Mouse (Mus musculus) embryonic facial prominence, embryonic 12.5 days (tissue): ENCODE results near the gene Psmb9. TPM values are rescaled to one million over a fixed set of nuclear protein-coding genes. Genes with fewer than 3 reads are reported as not detected.

Experiments used
- ATAC-seq: fragments of 200-750 bp; cut with Nextera tagmentation; 2 replicates; pipeline ENCODE4 v1.8.0; 2017; ENCODE audit not compliant: insufficient number of reproducible peaks, insufficient read depth, low FRiP score, low TSS enrichment
- H3K27ac ChIP-seq: fragments of 300-500 bp; sonication (generic); 2 replicates; pipeline ENCODE4 v1.5.1; 2016; ENCODE audit warnings: mild to moderate bottlenecking
- H3K27me3 ChIP-seq: fragments of 300-500 bp; sonication (generic); 2 replicates; pipeline ENCODE4 v1.6.1; 2016; ENCODE audit warnings: mild to moderate bottlenecking, moderate library complexity
- H3K36me3 ChIP-seq: fragments of 300-500 bp; sonication (generic); 2 replicates; pipeline ENCODE4 v1.6.1; 2016; ENCODE audit warnings: mild to moderate bottlenecking
- H3K4me1 ChIP-seq: fragments of 300-500 bp; sonication (generic); 2 replicates; pipeline ENCODE4 v1.6.1; 2016
- H3K4me2 ChIP-seq: fragments of 300-500 bp; sonication (generic); replicated peaks from 2 replicates; pipeline ENCODE4 v1.6.1; 2016; ENCODE audit warnings: mild to moderate bottlenecking, moderate library complexity
- H3K4me3 ChIP-seq: fragments of 300-500 bp; sonication (generic); 2 replicates; pipeline ENCODE4 v1.5.1; 2016; ENCODE audit warnings: mild to moderate bottlenecking
- H3K9ac ChIP-seq: fragments of 300-500 bp; sonication (generic); 2 replicates; pipeline ENCODE4 v1.6.1; 2016; ENCODE audit warnings: mild to moderate bottlenecking, moderate library complexity
- H3K9me3 ChIP-seq: fragments of 300-500 bp; sonication (generic); 2 replicates; pipeline ENCODE4 v1.6.1; 2016; ENCODE audit warnings: mild to moderate bottlenecking, moderate library complexity
- WGBS: fragments of 180-500 bp; shearing (Covaris S2); methylation state at CpG from one replicate; pipeline ENCODE4 v1.1.7; 2016; 5-methylcytosine and 5-hydroxymethylcytosine counted together
- polyA plus RNA-seq: library from polyadenylated mRNA; unstranded; fragments of >200 nt; fragmentation: Nextera tagmentation; extraction: Ambion mirVana; gene quantifications from 2 replicates; pipeline ENCODE4 v1.2.1, GENCODE M21; 2016

The Psmb9 gene
- polyA plus RNA-seq, 1 experiment from 2014 or later = 2.0 TPM

DNA sequence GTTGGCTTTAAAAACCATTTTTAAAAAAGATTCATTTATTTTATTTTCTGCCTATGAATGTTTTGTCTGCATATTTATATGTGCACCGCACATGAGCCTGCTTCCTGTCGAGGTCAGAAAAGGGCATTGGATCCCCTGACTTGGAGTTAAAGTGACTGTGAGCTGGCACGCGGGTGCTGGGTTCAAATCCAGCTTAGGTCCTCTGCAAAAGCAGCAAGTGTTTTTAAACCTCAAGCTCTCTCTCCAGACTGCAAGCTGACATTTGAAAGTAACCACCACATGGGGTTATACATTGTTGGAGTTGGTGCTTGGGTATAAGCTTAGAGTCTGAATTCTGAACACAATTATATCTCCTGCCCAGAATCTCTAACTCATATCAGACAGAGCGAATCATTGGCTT, 30.4 kb upstream of the Psmb9 start:
- ATAC-seq = no peak
- Histone ChIP-seq H3K9ac (no peak overlapping the region), H3K36me3 (no peaks in the 10 kb centered on the region), H3K9me3 (peaks cover 4% of the 10 kb centered on the region; the same call in 1 of the 2 replicates), H3K4me2 (no peak overlapping the region), H3K4me3 (no peak overlapping the region), H3K4me1 (no peaks in the 10 kb centered on the region), H3K27ac (no peak overlapping the region), H3K27me3 (peaks cover 24% of the 10 kb centered on the region)
- WGBS = 83% methylated on average over 5 of the region's 5 CpGs

DNA sequence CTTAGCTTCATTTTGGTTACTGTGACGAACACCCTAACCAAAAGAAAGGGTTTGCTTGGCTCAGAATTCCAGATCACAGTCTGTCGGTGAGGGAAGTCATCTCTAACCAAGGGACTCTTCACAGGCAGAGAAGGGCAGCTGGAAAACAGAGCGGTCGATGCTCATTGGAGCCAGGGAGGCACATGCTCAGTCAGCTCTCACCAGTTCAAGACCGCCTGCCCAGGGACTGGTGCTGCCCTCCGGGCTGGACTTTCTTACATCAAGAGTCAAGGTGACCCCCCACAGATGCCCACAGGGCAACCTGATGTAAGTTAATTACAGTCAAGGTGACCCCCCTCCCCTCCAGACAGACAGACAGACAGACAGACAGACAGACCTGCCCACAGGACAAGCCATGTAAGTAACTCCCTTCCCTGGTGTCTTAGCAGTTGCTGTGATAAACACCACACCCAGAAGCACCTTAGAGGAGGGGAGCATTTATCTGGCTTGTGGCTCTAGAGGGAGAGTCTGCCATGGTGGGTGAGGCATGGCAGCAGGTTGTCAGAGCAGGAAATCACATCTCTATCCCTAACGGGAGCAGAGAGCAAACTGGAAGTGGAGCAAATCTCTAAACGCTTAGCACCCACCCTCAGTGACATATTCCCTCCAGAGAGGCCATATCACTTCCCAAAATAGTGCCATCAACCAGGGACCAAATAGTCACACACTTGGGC, 29.8 kb upstream of the Psmb9 start:
- Histone ChIP-seq H3K4me1 (no peaks in the 10 kb centered on the region), H3K27ac (no peak overlapping the region), H3K9ac (no peak overlapping the region), H3K9me3 (peaks cover 4% of the 10 kb centered on the region; the same call in 1 of the 2 replicates), H3K4me2 (no peak overlapping the region), H3K4me3 (no peak overlapping the region), H3K36me3 (no peaks in the 10 kb centered on the region), H3K27me3 (peaks cover 30% of the 10 kb centered on the region)
- no peak for ATAC-seq
- 86% methylated on average over 8 of the region's 8 CpGs for WGBS

DNA sequence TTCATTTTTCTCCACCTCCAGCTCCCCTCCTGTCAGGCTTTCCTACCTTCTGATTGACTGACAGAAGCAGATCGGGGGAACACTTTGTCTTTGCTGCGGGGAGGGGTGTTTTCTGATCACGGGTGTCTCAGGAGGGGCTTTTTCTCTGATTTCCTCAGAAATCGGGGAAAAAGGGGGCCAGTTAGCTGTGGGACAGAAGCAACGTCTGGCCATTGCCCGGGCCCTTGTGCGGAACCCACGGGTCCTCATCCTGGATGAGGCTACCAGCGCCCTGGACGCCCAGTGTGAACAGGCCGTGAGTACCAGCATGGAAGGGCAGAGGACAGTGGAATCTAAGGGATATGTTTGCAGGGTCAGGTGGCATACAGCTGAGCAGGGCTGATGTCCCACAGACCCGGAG, 27.6 kb upstream of the Psmb9 start:
- H3K27ac ChIP-seq = no peak overlapping the region
- no peaks in the 10 kb centered on the region for H3K4me1 ChIP-seq
- H3K36me3 ChIP-seq = no peaks in the 10 kb centered on the region
- WGBS = 80% methylated on average over 12 of the region's 12 CpGs
- H3K27me3 ChIP-seq = peaks cover 52% of the 10 kb centered on the region
- peaks cover 4% of the 10 kb centered on the region; the same call in 1 of the 2 replicates for H3K9me3 ChIP-seq
- no peak overlapping the region for H3K9ac ChIP-seq
- no peak overlapping the region for H3K4me3 ChIP-seq
- no peak overlapping the region for H3K4me2 ChIP-seq
- ATAC-seq = no peak

DNA sequence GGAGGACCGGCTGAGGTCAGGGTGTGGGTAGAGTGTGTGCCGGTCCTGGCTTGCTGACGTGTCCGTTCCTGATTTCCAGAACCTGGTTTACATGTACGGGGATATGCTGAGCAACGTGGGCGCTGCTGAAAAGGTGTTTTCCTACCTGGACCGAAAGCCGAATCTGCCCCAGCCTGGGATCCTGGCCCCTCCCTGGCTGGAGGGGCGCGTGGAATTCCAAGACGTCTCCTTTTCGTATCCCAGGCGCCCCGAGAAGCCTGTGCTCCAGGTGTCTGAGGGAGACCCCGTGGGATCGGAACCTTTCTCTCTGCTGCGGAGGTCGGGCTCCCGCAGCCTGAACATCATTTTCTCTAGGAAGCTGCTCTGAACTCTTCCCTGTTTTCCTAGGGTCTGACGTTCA, 26.4 kb upstream of the Psmb9 start:
- peaks cover 4% of the 10 kb centered on the region; the same call in 1 of the 2 replicates for H3K9me3 ChIP-seq
- no peaks in the 10 kb centered on the region for H3K36me3 ChIP-seq
- no peak overlapping the region for H3K27ac ChIP-seq
- H3K4me2 ChIP-seq = no peak overlapping the region
- peaks cover 55% of the 10 kb centered on the region for H3K27me3 ChIP-seq
- H3K9ac ChIP-seq = no peak overlapping the region
- H3K4me1 ChIP-seq = no peaks in the 10 kb centered on the region
- no peak for ATAC-seq
- WGBS = 42% methylated on average over 21 of the region's 21 CpGs
- no peak overlapping the region for H3K4me3 ChIP-seq

DNA sequence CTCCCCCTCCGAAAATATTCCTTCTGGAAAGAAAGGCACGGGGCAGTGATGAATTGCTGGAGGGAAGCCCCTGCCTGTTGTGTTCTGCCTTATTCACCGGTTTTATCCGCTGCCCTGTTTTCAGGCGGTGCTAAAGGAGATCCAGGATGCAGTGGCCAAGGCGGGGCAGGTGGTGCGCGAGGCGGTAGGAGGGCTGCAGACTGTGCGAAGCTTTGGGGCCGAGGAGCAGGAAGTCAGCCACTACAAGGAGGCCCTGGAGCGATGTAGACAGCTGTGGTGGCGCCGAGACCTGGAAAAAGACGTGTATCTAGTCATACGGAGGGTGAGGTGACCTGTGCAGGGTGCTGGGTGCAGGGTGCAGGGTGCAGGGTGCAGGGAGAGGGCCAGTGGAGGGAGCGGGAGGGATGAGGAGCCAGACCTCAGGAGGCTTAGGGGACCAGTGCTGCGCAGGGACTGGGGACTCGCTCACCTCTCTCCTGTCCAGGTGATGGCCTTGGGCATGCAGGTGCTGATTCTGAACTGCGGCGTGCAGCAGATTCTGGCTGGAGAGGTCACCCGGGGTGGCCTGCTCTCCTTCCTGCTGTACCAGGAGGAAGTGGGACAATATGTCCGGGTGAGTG, 24.3 kb upstream of the Psmb9 start:
- H3K9me3 ChIP-seq = no peaks in the 10 kb centered on the region
- no peak overlapping the region for H3K9ac ChIP-seq
- peaks cover 70% of the 10 kb centered on the region for H3K27me3 ChIP-seq
- no peaks in the 10 kb centered on the region for H3K4me1 ChIP-seq
- H3K4me3 ChIP-seq = no peak overlapping the region
- ATAC-seq = no peak
- H3K4me2 ChIP-seq = no peak overlapping the region
- 20% methylated on average over 23 of the region's 23 CpGs for WGBS
- H3K36me3 ChIP-seq = no peaks in the 10 kb centered on the region
- H3K27ac ChIP-seq = no peak overlapping the region

DNA sequence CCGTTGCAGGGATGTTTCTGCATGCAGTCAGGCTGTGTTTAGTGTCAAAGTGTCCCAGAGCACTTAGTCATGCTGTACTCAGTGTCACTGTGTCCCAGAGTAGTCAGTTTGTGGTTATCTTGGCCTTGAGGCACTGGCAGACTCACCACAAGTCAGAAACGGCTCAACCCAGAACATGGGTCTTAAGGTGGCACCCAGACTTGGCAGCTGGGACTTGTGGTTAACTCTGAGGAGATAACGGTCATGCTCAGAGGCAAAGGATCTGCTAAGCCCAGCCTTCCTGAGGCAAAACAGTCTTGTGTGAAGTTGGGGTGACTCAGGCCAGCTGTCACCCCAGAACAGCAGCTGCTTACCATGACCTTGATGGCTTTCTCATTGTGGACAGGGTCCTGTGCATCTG, 23.0 kb upstream of the Psmb9 start:
- Histone ChIP-seq H3K9me3 (no peaks in the 10 kb centered on the region), H3K27ac (no peak overlapping the region), H3K36me3 (no peaks in the 10 kb centered on the region), H3K4me3 (no peak overlapping the region), H3K4me2 (no peak overlapping the region), H3K9ac (no peak overlapping the region), H3K27me3 (peaks cover 83% of the 10 kb centered on the region), H3K4me1 (no peaks in the 10 kb centered on the region)
- ATAC-seq = no peak
- WGBS = 76% methylated on average over 3 of the region's 3 CpGs

DNA sequence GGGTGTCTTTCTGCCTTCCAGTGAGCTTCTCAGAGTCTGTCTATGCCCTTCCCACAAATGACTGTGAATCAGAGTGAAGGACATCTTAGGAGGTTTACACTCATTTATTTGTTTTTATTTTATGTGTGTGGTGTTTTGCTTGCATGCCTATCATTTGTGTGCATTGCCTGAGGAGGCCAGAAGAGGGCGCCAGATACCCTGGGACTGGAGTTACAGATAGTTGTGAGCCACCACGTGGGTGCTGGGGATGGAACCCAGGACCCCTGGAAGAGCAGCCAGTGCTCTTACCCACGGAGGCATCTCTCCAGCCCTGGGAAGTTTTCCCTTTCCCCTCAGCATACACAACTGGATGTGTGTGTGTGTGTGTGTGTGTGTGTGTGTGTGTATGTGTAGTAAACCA, 22.1 kb upstream of the Psmb9 start:
- H3K4me1 ChIP-seq = 0 out of 2 replicates have a peak, but pooled peaks cover 6% of the 10 kb centered on the region
- H3K4me2 ChIP-seq = no peak overlapping the region
- 27% methylated on average over 3 of the region's 3 CpGs for WGBS
- H3K9me3 ChIP-seq = no peaks in the 10 kb centered on the region
- ATAC-seq = no peak
- no peak overlapping the region for H3K27ac ChIP-seq
- peaks cover 84% of the 10 kb centered on the region for H3K27me3 ChIP-seq
- no peak overlapping the region for H3K4me3 ChIP-seq
- H3K36me3 ChIP-seq = no peaks in the 10 kb centered on the region
- H3K9ac ChIP-seq = no peak overlapping the region

DNA sequence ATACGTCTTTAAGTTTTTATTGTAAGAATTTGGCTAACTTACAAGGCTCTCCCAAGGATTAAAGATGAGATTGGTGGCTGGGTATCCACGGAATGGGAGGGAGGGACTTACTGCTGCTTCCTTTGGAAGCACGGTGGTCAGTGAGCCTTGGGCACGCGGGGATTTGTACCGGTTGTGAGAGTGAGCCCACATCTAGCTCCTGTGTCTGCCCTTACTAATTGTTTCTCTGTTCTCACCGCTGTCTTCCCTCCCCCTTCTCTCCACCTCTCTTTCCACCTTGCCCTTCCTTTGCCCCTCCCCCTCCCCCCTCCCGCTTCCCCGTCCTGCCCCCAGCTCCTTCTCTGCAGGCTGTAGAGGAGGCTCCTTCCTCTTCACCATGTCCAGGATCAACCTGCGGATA, 20.9 kb upstream of the Psmb9 start:
- H3K4me2 ChIP-seq = no peak overlapping the region
- 0 out of 2 replicates have a peak, but pooled peaks cover 6% of the 10 kb centered on the region for H3K4me1 ChIP-seq
- H3K27me3 ChIP-seq = peaks cover 81% of the 10 kb centered on the region
- H3K4me3 ChIP-seq = no peak overlapping the region
- 18% methylated on average over 10 of the region's 10 CpGs for WGBS
- no peaks in the 10 kb centered on the region for H3K36me3 ChIP-seq
- no peak overlapping the region for H3K27ac ChIP-seq
- no peaks in the 10 kb centered on the region for H3K9me3 ChIP-seq
- ATAC-seq = no peak
- no peak overlapping the region for H3K9ac ChIP-seq

DNA sequence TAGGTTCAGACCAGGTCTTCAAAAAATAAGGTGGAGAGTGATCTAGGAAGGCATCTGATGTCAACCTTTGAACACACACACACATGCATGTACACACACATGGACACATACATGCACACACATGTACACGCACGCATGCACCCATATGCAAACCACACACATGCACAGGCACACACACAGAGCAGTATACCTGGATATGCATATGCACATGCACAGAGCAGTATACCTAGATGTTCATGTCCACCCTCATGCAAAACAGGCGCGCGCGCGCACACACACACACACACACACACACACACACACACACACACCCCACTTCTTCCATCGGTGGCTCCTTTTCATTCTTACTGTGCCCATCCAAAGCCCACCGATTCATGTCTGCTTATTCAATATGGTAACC, 20.3 kb upstream of the Psmb9 start:
- Histone ChIP-seq H3K4me1 (0 out of 2 replicates have a peak, but pooled peaks cover 6% of the 10 kb centered on the region), H3K27me3 (peaks cover 83% of the 10 kb centered on the region), H3K9me3 (no peaks in the 10 kb centered on the region), H3K4me2 (no peak overlapping the region), H3K9ac (no peak overlapping the region), H3K4me3 (no peak overlapping the region), H3K36me3 (no peaks in the 10 kb centered on the region), H3K27ac (no peak overlapping the region)
- WGBS = 97% methylated on average over 9 of the region's 9 CpGs
- ATAC-seq = no peak

DNA sequence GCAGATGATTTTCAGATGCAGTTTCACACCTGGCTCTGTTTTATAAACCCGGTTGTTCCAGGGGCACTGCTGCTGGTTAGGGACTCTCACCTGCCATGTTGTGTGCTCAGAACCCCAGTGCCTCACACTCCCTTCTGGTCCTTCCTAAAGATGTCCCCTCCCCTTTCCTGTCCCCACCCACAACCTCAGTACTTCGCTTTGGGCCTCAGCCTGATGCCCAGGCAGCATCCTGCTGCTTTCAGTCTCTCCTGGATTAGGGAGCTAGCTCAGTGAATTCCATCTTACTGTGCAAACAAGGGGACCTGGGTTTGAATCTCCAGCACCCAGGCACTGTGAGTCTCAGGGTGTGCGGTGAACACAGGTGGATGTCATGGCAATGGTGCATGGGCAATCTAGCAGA, 19.9 kb upstream of the Psmb9 start:
- H3K4me2 ChIP-seq = no peak overlapping the region
- H3K9me3 ChIP-seq = no peaks in the 10 kb centered on the region
- no peak for ATAC-seq
- 55% methylated on average over 3 of the region's 3 CpGs for WGBS
- 0 out of 2 replicates have a peak, but pooled peaks cover 6% of the 10 kb centered on the region for H3K4me1 ChIP-seq
- no peaks in the 10 kb centered on the region for H3K36me3 ChIP-seq
- no peak overlapping the region for H3K27ac ChIP-seq
- H3K4me3 ChIP-seq = no peak overlapping the region
- H3K9ac ChIP-seq = no peak overlapping the region
- H3K27me3 ChIP-seq = peaks cover 80% of the 10 kb centered on the region

DNA sequence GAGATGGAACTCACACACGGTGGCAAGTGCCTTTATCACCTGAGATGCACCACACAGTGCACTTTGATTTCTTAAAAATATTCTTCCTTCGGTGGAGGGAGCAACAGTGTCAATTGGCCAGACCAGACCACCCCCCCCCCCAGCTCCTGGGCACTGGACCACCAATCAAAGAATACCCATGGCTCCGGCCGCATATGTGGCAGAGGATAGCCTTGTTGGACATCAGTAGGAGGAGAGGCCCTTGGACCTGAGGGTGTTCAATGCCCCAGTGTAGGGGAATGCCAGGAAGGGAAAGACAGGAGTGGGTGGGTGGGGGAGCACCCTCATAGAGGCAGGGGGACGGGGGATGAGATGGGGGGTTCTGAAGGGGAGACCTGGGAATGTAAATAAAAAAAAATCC, 19.2 kb upstream of the Psmb9 start:
- Histone ChIP-seq H3K27ac (no peak overlapping the region), H3K27me3 (peaks cover 73% of the 10 kb centered on the region), H3K4me2 (no peak overlapping the region), H3K9ac (no peak overlapping the region), H3K4me3 (no peak overlapping the region), H3K36me3 (no peaks in the 10 kb centered on the region), H3K9me3 (no peaks in the 10 kb centered on the region), H3K4me1 (0 out of 2 replicates have a peak, but pooled peaks cover 6% of the 10 kb centered on the region)
- no peak for ATAC-seq
- WGBS = 90% methylated on average over 5 of the region's 5 CpGs

DNA sequence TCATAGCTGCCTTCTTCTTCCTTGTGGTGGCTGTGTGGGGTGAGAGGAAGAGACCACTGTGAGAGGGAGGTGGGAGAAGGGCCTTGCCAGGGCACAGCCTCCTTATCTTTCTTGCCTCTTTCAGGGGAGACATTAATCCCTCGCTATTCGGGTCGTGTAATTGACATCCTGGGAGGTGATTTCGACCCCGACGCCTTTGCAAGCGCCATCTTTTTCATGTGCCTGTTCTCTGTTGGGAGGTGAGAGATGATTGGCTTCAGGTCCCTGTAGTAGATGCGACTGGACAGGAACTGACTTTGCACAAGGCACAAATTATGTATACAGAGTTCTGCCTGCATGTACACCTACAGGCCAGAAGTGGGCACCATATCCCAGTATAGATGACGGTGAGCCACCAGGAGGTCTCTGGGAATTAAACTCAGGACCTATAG, 18.2 kb upstream of the Psmb9 start:
- H3K4me1 ChIP-seq = 0 out of 2 replicates have a peak, but pooled peaks cover 6% of the 10 kb centered on the region
- 15% methylated on average over 9 of the region's 9 CpGs for WGBS
- H3K4me3 ChIP-seq = peak overlapping the region; percentile 62
- H3K27me3 ChIP-seq = peaks cover 71% of the 10 kb centered on the region
- H3K36me3 ChIP-seq = no peaks in the 10 kb centered on the region
- no peak overlapping the region for H3K4me2 ChIP-seq
- ATAC-seq = no peak
- no peaks in the 10 kb centered on the region for H3K9me3 ChIP-seq
- no peak overlapping the region for H3K27ac ChIP-seq
- no peak overlapping the region for H3K9ac ChIP-seq
